Mouse (Mus musculus) stomach, embryonic 15.5 days (tissue): Measurements from ENCODE around the gene Cmtm6. TPM values are rescaled to one million over a fixed set of nuclear protein-coding genes. Genes with fewer than 3 reads are reported as not detected.

Experiments used
- ATAC-seq: fragments of 200-750 bp; cut with Nextera tagmentation; 2 replicates; pipeline ENCODE4 v1.8.0; 2017; ENCODE audit warnings: low read depth, moderate number of reproducible peaks, moderate TSS enrichment; ENCODE audit not compliant: insufficient read depth, low FRiP score
- H3K27ac ChIP-seq: fragments of 300-500 bp; sonication (generic); 2 replicates; pipeline ENCODE4 v1.5.1; 2015; ENCODE audit warnings: mild to moderate bottlenecking, inconsistent platforms
- H3K27me3 ChIP-seq: fragments of 300-500 bp; sonication (generic); replicated peaks from 2 replicates; pipeline ENCODE4 v1.6.1; 2015; ENCODE audit warnings: inconsistent platforms
- H3K36me3 ChIP-seq: fragments of 300-500 bp; sonication (generic); 2 replicates; pipeline ENCODE4 v1.6.1; 2015; ENCODE audit warnings: inconsistent platforms
- H3K4me1 ChIP-seq: fragments of 300-500 bp; sonication (generic); 2 replicates; pipeline ENCODE4 v1.6.1; 2015; ENCODE audit warnings: inconsistent platforms
- H3K4me2 ChIP-seq: fragments of 300-500 bp; sonication (generic); 2 replicates; pipeline ENCODE4 v1.6.1; 2015; ENCODE audit warnings: mild to moderate bottlenecking, inconsistent platforms
- H3K4me3 ChIP-seq: fragments of 300-500 bp; sonication (generic); replicated peaks from 2 replicates; pipeline ENCODE4 v1.5.1; 2015; ENCODE audit warnings: inconsistent platforms
- H3K9ac ChIP-seq: fragments of 300-500 bp; sonication (generic); 2 replicates; pipeline ENCODE4 v1.6.1; 2015; ENCODE audit warnings: inconsistent platforms
- H3K9me3 ChIP-seq: fragments of 300-500 bp; sonication (generic); 2 replicates; pipeline ENCODE4 v1.6.1; 2016; ENCODE audit warnings: inconsistent platforms
- WGBS: fragments of 180-500 bp; shearing (Covaris S2); methylation state at CpG from one replicate; pipeline ENCODE4 v1.1.7; 2015; 5-methylcytosine and 5-hydroxymethylcytosine counted together
- polyA plus RNA-seq: library from polyadenylated mRNA; unstranded; fragments of >200 nt; fragmentation: Nextera tagmentation; extraction: Ambion mirVana; gene quantifications from 2 replicates; pipeline ENCODE4 v1.2.1, GENCODE M21; 2015

Gene Cmtm6
- polyA plus RNA-seq, 1 experiment from 2014 or later = 60.9 TPM

DNA sequence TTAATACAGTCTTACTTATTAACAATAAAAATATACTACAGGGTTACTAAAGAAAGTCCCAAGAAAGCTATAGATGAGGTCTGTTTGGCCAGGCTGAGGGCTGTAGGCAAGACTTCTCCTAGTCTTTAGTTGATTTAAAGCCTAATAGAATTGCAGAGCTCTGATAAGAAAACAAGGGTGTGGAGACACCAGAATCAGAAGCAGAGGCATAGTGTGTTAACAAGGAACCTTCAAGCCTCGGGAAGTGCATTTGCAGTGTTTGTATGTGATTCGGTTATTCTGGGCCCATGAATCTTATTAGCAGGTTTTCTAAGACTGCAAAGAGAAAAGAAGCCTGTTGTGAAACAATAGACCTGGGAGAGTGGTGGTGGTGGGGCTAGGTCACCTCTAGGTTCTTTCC lies 2.3 kb downstream of the Cmtm6 start:
- no peak for ATAC-seq
- no peak overlapping the region for H3K9ac ChIP-seq
- 63% methylated on average over 2 of the region's 2 CpGs for WGBS
- H3K9me3 ChIP-seq = no peaks in the 10 kb centered on the region
- peaks cover 23% of the 10 kb centered on the region; the same call in 1 of the 2 replicates for H3K4me1 ChIP-seq
- H3K27me3 ChIP-seq = no peaks in the 10 kb centered on the region
- no peak overlapping the region for H3K27ac ChIP-seq
- H3K36me3 ChIP-seq = no peaks in the 10 kb centered on the region
- H3K4me3 ChIP-seq = no peak overlapping the region
- no peak overlapping the region for H3K4me2 ChIP-seq

- Histone ChIP-seq H3K27me3 (no peaks in the 10 kb centered on the region), H3K36me3 (peaks cover 3% of the 10 kb centered on the region; the same call in 1 of the 2 replicates), H3K9me3 (no peaks in the 10 kb centered on the region), H3K4me1 (peaks cover 23% of the 10 kb centered on the region; the same call in 1 of the 2 replicates), H3K27ac (0 out of 2 replicates have a peak overlapping the region, but pooled peaks have one; percentile 31), H3K4me3 (0 out of 2 replicates have a peak overlapping the region, but pooled peaks have one; percentile 0), H3K9ac (no peak overlapping the region), H3K4me2 (0 out of 2 replicates have a peak overlapping the region, but pooled peaks have one; percentile 6)
- 70% methylated on average over 11 of the region's 11 CpGs for WGBS
- no peak; the same call in 1 of the 2 replicates for ATAC-seq
Measured at GRCm38 (mm10) chr9:114736442-114736841, 5.5 kb downstream of the Cmtm6 start.

DNA sequence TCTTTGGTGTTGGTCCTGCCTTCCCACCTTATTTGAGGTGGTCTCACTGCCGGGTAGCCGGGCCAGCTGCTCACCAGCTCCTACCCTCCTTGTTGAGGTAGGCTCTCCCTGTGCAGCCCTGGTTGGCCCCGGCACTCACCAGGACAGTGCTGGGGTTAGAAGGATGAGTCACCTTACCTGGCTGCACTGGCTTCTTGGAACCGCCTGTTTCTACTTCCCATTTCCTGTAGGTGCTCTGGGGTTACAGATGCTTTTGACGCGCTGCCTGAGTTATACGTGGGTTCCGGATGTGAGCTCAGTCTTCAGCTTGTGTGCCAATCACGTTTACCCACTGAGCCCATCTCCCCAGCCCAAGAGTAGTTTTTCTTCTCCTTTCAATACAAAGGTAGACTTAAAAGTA lies 9.4 kb downstream of the Cmtm6 start:
- H3K36me3 ChIP-seq = peaks cover 3% of the 10 kb centered on the region; the same call in 1 of the 2 replicates
- 82% methylated on average over 9 of the region's 9 CpGs for WGBS
- no peaks in the 10 kb centered on the region for H3K9me3 ChIP-seq
- H3K9ac ChIP-seq = no peak overlapping the region
- ATAC-seq = no peak
- no peaks in the 10 kb centered on the region for H3K27me3 ChIP-seq
- peaks cover 10% of the 10 kb centered on the region; the same call in 1 of the 2 replicates for H3K4me1 ChIP-seq
- no peak overlapping the region for H3K27ac ChIP-seq
- no peak overlapping the region for H3K4me2 ChIP-seq
- H3K4me3 ChIP-seq = no peak overlapping the region

DNA sequence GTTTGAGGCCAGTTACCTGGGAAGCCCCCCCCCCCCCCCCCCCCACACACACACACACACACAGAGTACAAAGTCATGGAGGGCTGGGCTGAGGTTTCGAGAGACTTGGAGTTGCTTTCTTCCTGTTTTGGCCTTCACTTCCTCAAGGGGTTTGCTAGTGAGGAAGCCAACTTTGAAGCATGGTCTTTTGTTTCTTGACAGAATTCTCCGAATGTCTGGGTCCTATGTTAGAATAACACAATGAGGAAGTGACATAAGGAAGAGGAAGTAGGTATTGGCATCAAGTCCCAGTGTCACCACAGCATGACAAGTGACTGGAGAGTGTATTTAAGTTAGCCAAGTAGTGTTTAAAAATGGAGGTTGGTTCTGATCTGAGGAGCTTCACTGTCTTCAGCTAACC lies 11.8 kb downstream of the Cmtm6 start:
- 79% methylated on average over 2 of the region's 2 CpGs for WGBS
- H3K4me1 ChIP-seq = no peaks in the 10 kb centered on the region
- H3K4me2 ChIP-seq = no peak overlapping the region
- H3K9ac ChIP-seq = no peak overlapping the region
- no peaks in the 10 kb centered on the region for H3K27me3 ChIP-seq
- H3K27ac ChIP-seq = 0 out of 2 replicates have a peak overlapping the region, but pooled peaks have one; percentile 17
- peaks cover 11% of the 10 kb centered on the region for H3K36me3 ChIP-seq
- no peak for ATAC-seq
- no peaks in the 10 kb centered on the region for H3K9me3 ChIP-seq
- H3K4me3 ChIP-seq = no peak overlapping the region

DNA sequence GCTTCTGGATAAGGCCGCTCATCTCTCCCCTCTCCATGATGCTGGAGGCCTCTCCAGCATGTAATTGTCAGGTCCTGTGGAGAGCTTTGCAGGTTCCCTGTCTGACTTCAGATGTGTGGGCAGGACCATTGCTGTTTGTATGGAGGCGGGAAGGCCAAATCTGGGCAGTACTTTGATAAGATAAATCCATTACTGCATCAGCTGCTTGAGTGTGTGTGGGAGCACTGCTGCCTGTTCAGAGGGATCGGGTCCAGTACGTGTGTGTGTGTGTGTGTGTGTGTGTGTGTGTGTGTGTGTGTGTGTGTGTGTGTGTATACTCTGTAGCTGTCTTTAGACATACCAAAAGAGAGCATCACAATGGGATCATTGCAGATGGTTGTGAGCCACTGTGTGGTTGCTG lies 14.2 kb downstream of the Cmtm6 start:
- H3K9me3 ChIP-seq = no peaks in the 10 kb centered on the region
- WGBS = 61% methylated on average over 4 of the region's 4 CpGs
- no peak overlapping the region for H3K9ac ChIP-seq
- H3K4me3 ChIP-seq = no peak overlapping the region
- H3K27ac ChIP-seq = no peak overlapping the region
- H3K36me3 ChIP-seq = peaks cover 15% of the 10 kb centered on the region
- no peaks in the 10 kb centered on the region for H3K27me3 ChIP-seq
- no peak for ATAC-seq
- H3K4me1 ChIP-seq = no peaks in the 10 kb centered on the region
- no peak overlapping the region for H3K4me2 ChIP-seq

- no peak overlapping the region for H3K4me3 ChIP-seq
- H3K4me2 ChIP-seq = no peak overlapping the region
- no peaks in the 10 kb centered on the region for H3K9me3 ChIP-seq
- H3K36me3 ChIP-seq = peaks cover 12% of the 10 kb centered on the region
- no peaks in the 10 kb centered on the region for H3K27me3 ChIP-seq
- WGBS = 74% methylated on average over 4 of the region's 4 CpGs
- no peak overlapping the region for H3K9ac ChIP-seq
- H3K27ac ChIP-seq = no peak overlapping the region
- no peaks in the 10 kb centered on the region for H3K4me1 ChIP-seq
- no peak for ATAC-seq
Measured at GRCm38 (mm10) chr9:114745654-114746053, 14.7 kb downstream of the Cmtm6 start.

DNA sequence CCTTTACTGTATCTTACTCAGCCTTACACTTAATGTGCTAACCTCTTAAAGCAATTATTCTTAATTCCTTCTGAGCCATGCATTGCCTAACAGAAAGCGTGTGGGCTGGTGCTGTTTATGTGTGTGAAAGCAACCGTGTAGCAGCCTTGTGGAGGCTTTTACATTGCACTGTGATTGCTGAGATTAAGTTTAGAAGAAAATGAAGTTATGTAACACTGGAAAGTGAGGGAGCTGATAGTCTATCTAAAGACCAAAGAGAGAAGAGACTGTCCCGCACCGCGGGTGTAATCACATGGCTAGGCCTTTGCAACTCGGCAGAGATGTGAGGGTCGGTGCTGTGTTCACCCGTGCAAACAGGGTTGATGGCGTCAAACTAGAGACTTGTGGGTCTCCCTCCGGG lies 16.1 kb downstream of the Cmtm6 start:
- H3K4me2 ChIP-seq = no peak overlapping the region
- no peak for ATAC-seq
- H3K36me3 ChIP-seq = peaks cover 12% of the 10 kb centered on the region
- no peaks in the 10 kb centered on the region for H3K9me3 ChIP-seq
- WGBS = 88% methylated on average over 10 of the region's 10 CpGs
- H3K9ac ChIP-seq = no peak overlapping the region
- H3K27ac ChIP-seq = no peak overlapping the region
- H3K27me3 ChIP-seq = no peaks in the 10 kb centered on the region
- no peaks in the 10 kb centered on the region for H3K4me1 ChIP-seq
- no peak overlapping the region for H3K4me3 ChIP-seq

- H3K9ac ChIP-seq = no peak overlapping the region
- H3K27ac ChIP-seq = no peak overlapping the region
- WGBS = 85% methylated on average over 12 of the region's 12 CpGs
- H3K4me3 ChIP-seq = no peak overlapping the region
- no peak overlapping the region for H3K4me2 ChIP-seq
- ATAC-seq = no peak
- H3K36me3 ChIP-seq = peaks cover 12% of the 10 kb centered on the region
- no peaks in the 10 kb centered on the region for H3K9me3 ChIP-seq
- H3K27me3 ChIP-seq = no peaks in the 10 kb centered on the region
- peaks cover under 1% of the 10 kb centered on the region; the same call in 1 of the 2 replicates for H3K4me1 ChIP-seq
Measured at GRCm38 (mm10) chr9:114747466-114747865, 16.6 kb downstream of the Cmtm6 start.

- no peak overlapping the region for H3K27ac ChIP-seq
- WGBS = 74% methylated on average over 3 of the region's 3 CpGs
- H3K4me2 ChIP-seq = no peak overlapping the region
- no peak for ATAC-seq
- peaks cover 6% of the 10 kb centered on the region; the same call in 1 of the 2 replicates for H3K4me1 ChIP-seq
- no peak overlapping the region for H3K9ac ChIP-seq
- no peaks in the 10 kb centered on the region for H3K9me3 ChIP-seq
- H3K36me3 ChIP-seq = peaks cover 8% of the 10 kb centered on the region
- H3K27me3 ChIP-seq = no peaks in the 10 kb centered on the region
- H3K4me3 ChIP-seq = no peak overlapping the region
Measured at GRCm38 (mm10) chr9:114751582-114751981, 20.7 kb downstream of the Cmtm6 start.

GRCm38 (mm10) chr9:114752311-114752710 lies 21.4 kb downstream of the Cmtm6 start:
- Histone ChIP-seq H3K4me1 (peaks cover 6% of the 10 kb centered on the region; the same call in 1 of the 2 replicates), H3K4me3 (no peak overlapping the region), H3K36me3 (peaks cover 13% of the 10 kb centered on the region; the same call in 1 of the 2 replicates), H3K27me3 (no peaks in the 10 kb centered on the region), H3K9ac (no peak overlapping the region), H3K27ac (no peak overlapping the region), H3K4me2 (peak overlapping the region; percentile 89), H3K9me3 (no peaks in the 10 kb centered on the region)
- WGBS = 68% methylated on average over 9 of the region's 9 CpGs
- ATAC-seq = no peak

GRCm38 (mm10) chr9:114752863-114753484 lies 22.1 kb downstream of the Cmtm6 start:
- Histone ChIP-seq H3K9me3 (no peaks in the 10 kb centered on the region), H3K27ac (peak overlapping the region; percentile 42), H3K4me2 (peak overlapping the region; percentile 89), H3K9ac (peak overlapping the region; percentile 65), H3K36me3 (peaks cover 7% of the 10 kb centered on the region; the same call in 1 of the 2 replicates), H3K4me1 (peaks cover 6% of the 10 kb centered on the region; the same call in 1 of the 2 replicates), H3K27me3 (no peaks in the 10 kb centered on the region), H3K4me3 (peak overlapping the region; percentile 56)
- ATAC-seq = peak; percentile 91
- WGBS = 7% methylated on average over 36 of the region's 36 CpGs

DNA sequence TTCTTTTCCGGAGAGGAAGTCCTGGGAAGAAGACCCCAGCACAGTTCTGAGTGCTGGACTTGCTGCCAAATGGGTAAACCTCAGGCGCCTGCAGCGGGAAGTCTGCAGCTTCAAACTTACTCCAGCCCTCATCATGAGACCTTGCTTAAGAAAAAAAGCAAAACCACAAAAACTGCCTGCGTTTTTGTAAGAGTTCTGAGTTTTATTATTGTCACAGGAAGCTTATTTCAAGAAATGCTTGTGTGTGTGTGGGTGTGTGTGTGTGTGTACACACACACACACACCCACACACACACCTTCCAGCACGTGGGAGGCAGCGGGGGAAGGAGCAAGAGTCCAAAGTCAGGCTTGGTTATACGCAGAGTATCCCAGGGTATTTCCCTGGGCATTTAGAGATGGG lies 27.4 kb downstream of the Cmtm6 start:
- Histone ChIP-seq H3K4me3 (no peak overlapping the region), H3K4me2 (no peak overlapping the region), H3K9ac (no peak overlapping the region), H3K9me3 (no peaks in the 10 kb centered on the region), H3K4me1 (0 out of 2 replicates have a peak, but pooled peaks cover 1% of the 10 kb centered on the region), H3K27ac (no peak overlapping the region), H3K36me3 (peaks cover 18% of the 10 kb centered on the region), H3K27me3 (no peaks in the 10 kb centered on the region)
- ATAC-seq = no peak
- WGBS = 75% methylated on average over 7 of the region's 7 CpGs
